Mouse (Mus musculus) forebrain, embryonic 14.5 days (tissue): ENCODE data around the gene Sema4d. TPM values are rescaled to one million over a fixed set of nuclear protein-coding genes. Genes with fewer than 3 reads are reported as not detected.
"Not testable (repeated sequence)": the region's sequence is repeated elsewhere in the genome, so short reads cannot be mapped to it uniquely, and the experiment has no call there.

Source experiments
- ATAC-seq: fragments of 200-750 bp; cut with Nextera tagmentation; 2 replicates; pipeline ENCODE4 v1.8.0; 2017; ENCODE audit warnings: mild to moderate bottlenecking, moderate library complexity
- DNase-seq: peaks from one replicate; pipeline ENCODE4 v3.0.0-alpha.2; 2015; ENCODE audit warnings: low spot score
- H3K27ac ChIP-seq: fragments of 300-500 bp; sonication (generic); 2 replicates; pipeline ENCODE4 v1.5.1; 2014; ENCODE audit warnings: low read depth, mild to moderate bottlenecking, control low read depth, low read length, moderate library complexity
- H3K27me3 ChIP-seq: fragments of 300-500 bp; sonication (generic); replicated peaks from 2 replicates; pipeline ENCODE4 v1.6.1; 2014; ENCODE audit warnings: low read length, control low read depth, mixed read lengths; ENCODE audit not compliant: control insufficient read depth, insufficient read depth
- H3K36me3 ChIP-seq: fragments of 300-500 bp; sonication (generic); 2 replicates; pipeline ENCODE4 v1.6.1; 2014; ENCODE audit warnings: low read length, control low read depth; ENCODE audit not compliant: control insufficient read depth, insufficient read depth
- H3K4me1 ChIP-seq: fragments of 300-500 bp; sonication (generic); 2 replicates; pipeline ENCODE4 v1.6.1; 2014; ENCODE audit warnings: antibody characterized with exemption, low read length, control low read depth; ENCODE audit not compliant: control insufficient read depth, insufficient read depth
- H3K4me2 ChIP-seq: fragments of 300-500 bp; sonication (generic); 2 replicates; pipeline ENCODE4 v1.6.1; 2014; ENCODE audit warnings: mild to moderate bottlenecking, control low read depth, low read length
- H3K4me3 ChIP-seq: fragments of 300-500 bp; sonication (generic); 2 replicates; pipeline ENCODE4 v1.5.1; 2014; ENCODE audit warnings: low read depth, low read length, control low read depth
- H3K9ac ChIP-seq: fragments of 300-500 bp; sonication (generic); 2 replicates; pipeline ENCODE4 v1.6.1; 2014; ENCODE audit warnings: mild to moderate bottlenecking, low read length, control low read depth, moderate library complexity
- H3K9me3 ChIP-seq: fragments of 300-500 bp; sonication (generic); replicated peaks from 2 replicates; pipeline ENCODE4 v1.6.1; 2016; ENCODE audit warnings: low read length, control low read depth, mixed read lengths; ENCODE audit not compliant: control insufficient read depth
- WGBS: fragments of 180-500 bp; shearing (Covaris S2); extraction: QIAGEN DNeasy Blood & Tissue Kit; methylation state at CpG from one replicate; pipeline ENCODE4 v1.1.7; 2014; 5-methylcytosine and 5-hydroxymethylcytosine counted together
- polyA plus RNA-seq: library from polyadenylated mRNA; unstranded; fragments of >200 nt; fragmentation: Nextera tagmentation; extraction: Ambion mirVana; gene quantifications from 2 replicates; pipeline ENCODE4 v1.2.1, GENCODE M21; 2014

Gene Sema4d
- polyA plus RNA-seq, 1 experiment from 2014 or later: 12.7 TPM

DNA sequence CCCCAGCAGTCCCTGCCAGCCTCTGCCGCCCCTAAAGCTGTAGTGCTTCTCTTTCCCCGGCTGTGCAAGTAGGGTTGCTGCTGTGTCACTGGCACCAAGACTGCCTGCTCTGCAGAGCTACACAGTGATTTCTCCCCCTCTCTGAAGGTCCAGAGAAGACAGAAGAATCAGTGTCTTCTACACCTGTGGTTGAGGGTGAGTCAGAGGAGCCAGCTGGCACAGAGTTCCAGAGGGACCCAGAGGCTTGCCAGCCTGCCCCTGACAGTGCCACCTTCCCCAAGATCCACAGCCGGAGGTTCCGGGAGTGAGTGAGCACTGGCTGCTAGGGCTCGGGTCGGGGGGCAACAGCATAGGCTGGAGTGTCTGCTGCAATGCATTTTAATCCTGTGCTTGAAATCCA, 114.9 kb downstream of the Sema4d start:
- ATAC-seq: no peak
- no peak overlapping the region for H3K9ac ChIP-seq
- H3K27ac ChIP-seq: no peak overlapping the region
- peaks cover 96% of the 10 kb centered on the region for H3K36me3 ChIP-seq
- 92% methylated on average over 6 of the region's 6 CpGs for WGBS
- DNase-seq: no peak
- no peak overlapping the region for H3K4me2 ChIP-seq
- H3K9me3 ChIP-seq: no peaks in the 10 kb centered on the region
- H3K4me3 ChIP-seq: no peak overlapping the region
- H3K4me1 ChIP-seq: no peaks in the 10 kb centered on the region
- H3K27me3 ChIP-seq: no peaks in the 10 kb centered on the region

DNA sequence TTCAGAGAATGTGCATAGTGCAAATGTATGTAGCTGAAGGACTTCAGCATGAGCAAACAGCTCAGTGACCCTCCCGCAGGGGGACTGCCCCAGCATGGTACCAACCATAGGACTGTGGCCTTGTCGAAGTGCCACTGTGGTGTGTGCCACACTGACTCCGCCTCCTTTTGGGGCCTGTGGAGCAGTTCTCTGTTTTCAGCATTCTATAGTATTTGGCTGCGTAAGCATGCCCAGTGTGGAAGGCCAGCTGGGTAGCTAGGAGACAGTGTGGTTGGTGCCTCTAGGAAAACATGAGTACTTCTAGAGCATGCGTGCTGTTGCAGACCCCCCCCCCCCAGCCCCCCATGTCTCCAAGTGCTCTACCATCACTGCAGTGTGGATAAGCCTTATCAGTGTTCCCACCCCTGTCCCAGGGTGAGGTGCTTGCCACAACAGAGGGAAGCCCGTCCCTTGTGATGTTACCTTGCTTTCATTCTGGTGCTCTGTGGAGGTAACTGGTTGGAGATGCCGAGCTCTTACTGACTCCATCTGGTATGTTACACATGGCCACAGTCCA, 115.8 kb downstream of the Sema4d start:
- ATAC-seq: no peak
- Histone ChIP-seq H3K27ac (no peak overlapping the region), H3K9ac (no peak overlapping the region), H3K36me3 (peaks cover 94% of the 10 kb centered on the region), H3K4me2 (no peak overlapping the region), H3K9me3 (no peaks in the 10 kb centered on the region), H3K27me3 (no peaks in the 10 kb centered on the region), H3K4me1 (no peaks in the 10 kb centered on the region), H3K4me3 (no peak overlapping the region)
- no peak for DNase-seq
- 90% methylated on average over 7 of the region's 7 CpGs for WGBS

- ATAC-seq (no peak), DNase-seq (no peak)
Measured at GRCm38 (mm10) chr13:51677041-51677440, 116.5 kb downstream of the Sema4d start.

GRCm38 (mm10) chr13:51676641-51677040, 116.9 kb downstream of the Sema4d start:
- H3K4me3 ChIP-seq: no peak overlapping the region
- H3K36me3 ChIP-seq: peaks cover 86% of the 10 kb centered on the region
- no peak overlapping the region for H3K9ac ChIP-seq
- no peaks in the 10 kb centered on the region for H3K4me1 ChIP-seq
- H3K9me3 ChIP-seq: no peaks in the 10 kb centered on the region
- 73% methylated on average over 4 of the region's 4 CpGs for WGBS
- DNase-seq (no peak), ATAC-seq (no peak)
- no peak overlapping the region for H3K27ac ChIP-seq
- no peak overlapping the region for H3K4me2 ChIP-seq
- no peaks in the 10 kb centered on the region for H3K27me3 ChIP-seq

More at GRCm38 (mm10) chr13:51677041-51677440, 116.5 kb downstream of the Sema4d start:
- Histone ChIP-seq H3K4me3 (no peak overlapping the region), H3K4me1 (no peaks in the 10 kb centered on the region), H3K4me2 (no peak overlapping the region), H3K9me3 (no peaks in the 10 kb centered on the region), H3K36me3 (peaks cover 88% of the 10 kb centered on the region), H3K27me3 (no peaks in the 10 kb centered on the region), H3K9ac (no peak overlapping the region), H3K27ac (no peak overlapping the region)
- 97% methylated on average over 12 of the region's 12 CpGs for WGBS

DNA sequence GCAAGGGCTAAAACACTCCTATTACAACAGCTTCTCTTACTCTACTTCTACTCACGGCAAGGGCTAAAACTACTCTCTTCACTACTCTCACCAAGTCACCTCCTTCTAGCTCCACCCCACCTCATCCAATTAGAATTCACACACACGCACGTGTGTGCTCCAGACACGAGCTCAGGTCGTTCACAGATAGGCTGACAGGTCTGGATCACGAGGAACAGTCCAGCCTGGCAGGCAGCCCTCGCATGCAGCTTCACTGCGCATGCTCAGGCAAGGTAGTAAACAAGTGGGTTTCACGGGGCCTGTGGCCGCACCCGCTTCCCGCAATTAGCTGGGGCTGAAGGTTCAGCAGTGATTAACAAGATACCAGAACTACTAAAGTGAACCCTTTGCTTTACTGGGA, 125.4 kb downstream of the Sema4d start:
- H3K9ac ChIP-seq, H3K4me1 ChIP-seq, H3K27me3 ChIP-seq, H3K4me3 ChIP-seq, H3K9me3 ChIP-seq, DNase-seq, H3K4me2 ChIP-seq, H3K27ac ChIP-seq, ATAC-seq: not testable (repeated sequence)
- H3K36me3 ChIP-seq: peaks cover 77% of the 10 kb centered on the region
- WGBS: 92% methylated on average over 12 of the region's 12 CpGs

- Histone ChIP-seq H3K27me3 (no peaks in the 10 kb centered on the region), H3K9me3 (no peaks in the 10 kb centered on the region), H3K4me3 (no peak overlapping the region), H3K27ac (no peak overlapping the region), H3K9ac (no peak overlapping the region), H3K4me2 (no peak overlapping the region), H3K4me1 (no peaks in the 10 kb centered on the region), H3K36me3 (peaks cover 89% of the 10 kb centered on the region)
- ATAC-seq (no peak), DNase-seq (no peak)
- 94% methylated on average over 2 of the region's 2 CpGs for WGBS
Measured at GRCm38 (mm10) chr13:51663561-51663960, 130.0 kb downstream of the Sema4d start.

DNA sequence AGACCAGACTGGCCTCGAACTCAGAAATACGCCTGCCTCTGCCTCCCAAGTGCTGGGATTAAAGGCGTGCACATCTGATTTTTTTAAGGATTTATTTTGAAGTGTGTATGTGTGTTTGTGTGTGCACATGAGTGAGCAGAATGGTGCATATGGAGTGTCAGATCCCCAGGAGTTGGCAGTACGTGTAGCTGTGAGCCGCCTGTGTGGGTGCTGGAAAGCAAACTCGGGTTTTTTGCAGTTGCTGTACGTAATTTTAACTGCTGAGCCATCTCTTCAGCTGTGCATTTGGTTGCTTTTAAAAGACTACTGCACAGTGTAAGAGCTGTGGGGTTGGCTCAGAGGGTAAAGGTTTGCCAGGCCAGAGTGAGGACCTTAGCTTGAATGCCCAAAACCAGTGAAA, 134.0 kb downstream of the Sema4d start:
- no peak overlapping the region for H3K4me3 ChIP-seq
- H3K9me3 ChIP-seq: no peaks in the 10 kb centered on the region
- WGBS: 91% methylated on average over 7 of the region's 7 CpGs
- H3K36me3 ChIP-seq: peaks cover 91% of the 10 kb centered on the region
- no peak for DNase-seq
- no peak for ATAC-seq
- H3K4me1 ChIP-seq: no peaks in the 10 kb centered on the region
- H3K9ac ChIP-seq: no peak overlapping the region
- no peaks in the 10 kb centered on the region for H3K27me3 ChIP-seq
- no peak overlapping the region for H3K4me2 ChIP-seq
- no peak overlapping the region for H3K27ac ChIP-seq

DNA sequence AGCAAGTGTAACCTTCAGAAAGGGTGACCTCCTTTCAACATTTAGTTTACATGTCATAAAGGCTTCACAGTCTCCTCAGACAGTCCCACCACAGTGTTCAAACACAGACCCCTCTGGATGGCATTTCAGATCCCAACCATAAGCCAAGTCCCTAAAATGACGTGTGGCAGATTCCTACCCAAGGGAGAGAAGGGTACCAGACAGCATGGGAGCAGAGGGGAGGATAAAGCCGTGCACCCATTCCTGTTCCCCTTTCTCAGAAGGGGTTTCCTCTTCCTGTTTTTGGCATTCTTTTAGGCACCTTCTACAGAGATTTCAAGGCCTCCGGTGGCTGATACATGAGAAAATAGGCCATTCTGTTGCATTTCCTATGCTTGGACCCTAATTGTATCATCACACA, 135.5 kb downstream of the Sema4d start:
- WGBS: 95% methylated on average over 3 of the region's 3 CpGs
- H3K4me1 ChIP-seq: no peaks in the 10 kb centered on the region
- no peaks in the 10 kb centered on the region for H3K27me3 ChIP-seq
- H3K36me3 ChIP-seq: peaks cover 92% of the 10 kb centered on the region
- H3K9ac ChIP-seq: no peak overlapping the region
- no peak overlapping the region for H3K27ac ChIP-seq
- DNase-seq (no peak), ATAC-seq (no peak)
- no peak overlapping the region for H3K4me3 ChIP-seq
- H3K9me3 ChIP-seq: no peaks in the 10 kb centered on the region
- H3K4me2 ChIP-seq: no peak overlapping the region

DNA sequence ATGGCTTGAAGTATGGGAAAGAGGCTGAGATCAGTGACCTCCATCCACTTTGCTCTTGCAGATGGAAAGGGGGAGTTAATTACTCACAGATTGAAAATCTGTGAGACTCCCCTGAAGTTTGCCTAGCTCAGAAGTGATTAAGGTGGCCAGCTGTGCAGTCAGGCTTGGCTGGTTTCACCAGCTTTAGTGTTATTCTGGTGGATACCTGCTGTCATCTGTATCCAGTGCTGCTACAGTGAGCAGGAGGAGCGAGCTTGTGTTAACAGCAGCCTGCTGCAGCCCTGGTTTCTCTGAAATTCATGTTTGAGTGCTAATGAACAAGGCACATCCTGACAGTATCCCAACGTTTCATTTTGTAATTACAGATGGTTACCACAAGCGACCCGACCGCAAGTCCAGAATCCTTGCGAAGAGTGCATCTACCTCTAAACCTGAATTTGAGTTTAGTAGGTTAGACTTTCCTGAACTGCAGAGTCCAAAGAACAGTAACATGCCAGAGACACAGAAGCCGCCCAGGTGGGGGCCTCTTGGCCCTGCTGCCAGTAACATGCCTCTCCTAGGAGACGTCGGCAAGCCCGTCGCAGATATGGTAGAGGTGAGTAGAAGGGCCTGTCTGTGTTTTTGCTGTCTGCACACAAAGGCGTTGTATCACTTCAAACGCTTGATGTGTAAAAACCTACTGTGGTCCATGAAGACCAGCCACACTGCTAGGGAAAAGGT, 136.9 kb downstream of the Sema4d start:
- DNase-seq: no peak
- 98% methylated on average over 13 of the region's 13 CpGs for WGBS
- Histone ChIP-seq H3K9ac (no peak overlapping the region), H3K4me1 (peaks cover 3% of the 10 kb centered on the region; the same call in 1 of the 2 replicates), H3K36me3 (peaks cover 82% of the 10 kb centered on the region), H3K4me3 (no peak overlapping the region), H3K4me2 (no peak overlapping the region), H3K9me3 (no peaks in the 10 kb centered on the region), H3K27me3 (no peaks in the 10 kb centered on the region), H3K27ac (no peak overlapping the region)
- ATAC-seq: no peak
